Mouse (Mus musculus): ENCODE measurements at regions not wholly inside any gene's neighbourhood (a gene's known extent, or its start where the extent isn't known, plus 50 kb on each side); places are given as distances from the start of the nearest gene placed in this dataset.

DNA sequence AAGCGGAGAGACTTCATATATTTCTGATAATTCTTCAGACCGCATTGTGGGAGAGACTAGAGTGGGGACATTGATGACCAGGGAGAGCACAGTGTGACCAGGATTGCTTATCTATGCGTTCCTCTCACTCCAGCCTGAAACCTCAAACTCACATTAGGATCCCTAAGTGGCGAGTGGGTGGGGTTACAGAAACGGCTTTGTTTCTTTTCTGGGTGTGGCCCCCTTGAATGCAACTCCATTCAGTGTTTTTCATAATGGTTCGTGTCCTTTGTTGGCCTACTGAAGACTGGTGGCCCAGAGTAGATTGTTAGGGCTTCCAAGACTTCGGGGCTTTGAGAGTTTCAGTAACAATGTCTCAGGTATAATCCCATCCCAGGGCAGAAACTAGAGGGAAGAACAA lies 1512.1 kb downstream of the Slc22a22 start:
- Histone ChIP-seq H3K36me3 (ENCODE audit: control insufficient read depth, insufficient read depth, low read length) (no peaks in the 10 kb centered on the region), H3K9ac (ENCODE audit: low read length) (no peak overlapping the region), H3K27ac (ENCODE audit: low read length) (no peak overlapping the region), H3K27me3 (ENCODE audit: control insufficient read depth, insufficient read depth, low read depth, low read length) (no peaks in the 10 kb centered on the region), H3K4me3 (ENCODE audit: low read length) (no peak overlapping the region), H3K4me2 (ENCODE audit: low read depth, low read length) (no peak overlapping the region), H3K4me1 (replicated peaks; ENCODE audit: control insufficient read depth, insufficient read depth, low read length) (no peaks in the 10 kb centered on the region), H3K9me3 (ENCODE audit: control insufficient read depth, low read length) (no peaks in the 10 kb centered on the region)
- no peak for ATAC-seq (ENCODE audit: low read depth)
- 74% methylated on average over 7 of the region's 7 CpGs for WGBS

DNA sequence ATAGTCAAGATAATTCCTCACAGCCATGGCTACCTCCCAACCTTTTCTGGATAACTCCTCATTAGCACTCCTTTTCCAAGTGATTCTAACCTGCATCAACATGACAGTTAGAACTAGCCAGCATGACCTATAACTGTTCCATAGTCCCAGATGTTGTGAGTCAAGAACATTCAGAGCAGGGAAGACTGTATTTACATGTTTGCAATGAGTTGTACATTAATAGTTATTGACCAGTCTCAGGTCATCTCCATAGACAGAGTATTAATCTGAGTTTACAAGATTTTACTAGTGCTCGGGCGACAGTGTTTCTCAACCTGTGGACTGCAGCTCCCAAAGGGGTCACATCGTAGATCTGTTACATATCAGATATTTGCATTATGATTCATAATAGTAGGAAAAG lies 1515.3 kb downstream of the Slc22a22 start:
- H3K27me3 ChIP-seq (ENCODE audit: control insufficient read depth, insufficient read depth, low read depth, low read length) = no peaks in the 10 kb centered on the region
- ATAC-seq (ENCODE audit: low read depth) = no peak
- H3K36me3 ChIP-seq (ENCODE audit: control insufficient read depth, insufficient read depth, low read length) = no peaks in the 10 kb centered on the region
- H3K4me1 ChIP-seq (replicated peaks; ENCODE audit: control insufficient read depth, insufficient read depth, low read length) = no peaks in the 10 kb centered on the region
- no peak overlapping the region for H3K9ac ChIP-seq (ENCODE audit: low read length)
- no peak overlapping the region for H3K4me2 ChIP-seq (ENCODE audit: low read depth, low read length)
- H3K9me3 ChIP-seq (ENCODE audit: control insufficient read depth, low read length) = 0 out of 2 replicates have a peak, but pooled peaks cover 2% of the 10 kb centered on the region
- H3K27ac ChIP-seq (ENCODE audit: low read length) = no peak overlapping the region
- WGBS = 90% methylated on average over 3 of the region's 3 CpGs
- H3K4me3 ChIP-seq (ENCODE audit: low read length) = no peak overlapping the region

All from lung, embryonic 16.5 days (tissue).